Mouse (Mus musculus) left cerebral cortex, postnatal 14 days (tissue): Measurements from ENCODE around the gene Card9. TPM values are rescaled to one million over a fixed set of nuclear protein-coding genes. Genes with fewer than 3 reads are reported as not detected.
"Not testable (repeated sequence)": the region's sequence is repeated elsewhere in the genome, so short reads cannot be mapped to it uniquely, and the experiment has no call there.

Experiments used
- DNase-seq, 2 experiments: peaks; one replicate each; pipeline ENCODE4 v3.0.0; 2021 to 2022; ENCODE audit warnings: low spot score in 2 of 2, mixed read lengths in 1 of 2
- intact Hi-C: fragments of 180-260 bp; cut with DNase I; formaldehyde crosslinking; loops from one replicate; pipeline ENCODE4 v1.15.1; 2025
- long read RNA-seq, 2 experiments: library from polyadenylated mRNA; stranded (forward); transcript quantifications; one replicate each; pipeline ENCODE4 v2.0.0; 2021
- total RNA-seq, 2 experiments: library from RNA; stranded (reverse); gene quantifications; 2 replicates each; pipeline ENCODE4 v1.2.3; 2021

Gene Card9
- 1 to 10 TPM; 2.4 to 2.8 TPM for total RNA-seq
- long read RNA-seq, experiment 1, result 0 reads
- long read RNA-seq, experiment 2, partial matches to known transcripts, result 0 of 1 reads
- long read RNA-seq, experiment 2, other reads (novel, unspliced or antisense), result 1 of 1 reads

- intact Hi-C loops, result no loop called here
- DNase-seq, result no peak
Measured at GRCm38 (mm10) chr2:26360772-26361171, at the start of gene Card9. TSS of gene Card9 (minus strand) at chr2:26360918.

GRCm38 (mm10) chr2:26410091-26410490 is 49.4 kb upstream of the Card9 start:
- DNase-seq, result no peak
- intact Hi-C loops, result no loop called here

- intact Hi-C loops, result no loop called here
- DNase-seq, result no peak
Measured at GRCm38 (mm10) chr2:26409362-26409761, 48.6 kb upstream of the Card9 start.

DNA sequence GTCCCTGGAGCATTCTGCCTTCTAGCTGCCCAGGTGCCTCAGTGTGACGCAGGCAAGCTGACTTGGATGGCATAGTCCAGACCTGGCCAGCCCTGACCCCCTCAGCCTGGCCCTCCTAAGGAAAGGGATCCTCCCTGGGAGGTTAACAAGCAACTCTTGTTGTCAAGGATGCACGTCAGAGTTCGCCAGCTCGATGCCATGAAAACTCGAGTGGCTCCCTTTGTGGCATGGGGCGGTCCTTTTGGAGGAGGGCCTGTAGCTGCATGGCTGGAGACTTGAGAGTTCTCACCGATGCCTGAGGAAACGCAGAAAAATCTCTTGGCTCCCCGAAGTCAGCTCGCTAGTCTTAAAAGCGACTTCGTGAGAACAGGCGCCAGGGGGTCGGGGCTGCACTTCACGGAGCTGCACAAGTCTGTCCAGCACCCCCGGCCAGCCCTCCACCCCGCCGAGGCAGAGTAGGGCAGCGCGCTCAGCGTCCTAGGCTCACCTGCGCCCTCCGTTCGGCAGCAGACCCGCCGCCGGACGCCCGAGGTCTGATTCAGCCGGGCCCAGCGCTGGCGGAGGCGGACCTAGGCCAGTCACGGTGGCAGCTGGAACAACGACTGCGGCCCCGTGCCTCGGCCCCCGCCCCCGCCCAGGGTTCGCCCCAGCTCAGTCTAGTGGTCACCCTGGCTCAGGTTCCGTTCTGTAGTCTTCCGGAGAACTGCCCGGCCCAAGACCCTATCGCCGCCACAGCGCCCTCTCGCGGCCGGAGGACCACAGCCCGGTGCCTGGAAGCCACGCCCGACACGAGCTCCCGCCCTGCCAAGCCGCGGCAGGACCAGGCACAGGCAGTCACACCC is 48.0 kb upstream of the Card9 start, which contains the start of gene Inpp5e:
Gene Inpp5e (minus strand): TSS at position 689 of the 842 bp plus-strand sequence.
- DNase-seq, result peak; percentile 94 to 97
- intact Hi-C loops, result no loop called here

DNA sequence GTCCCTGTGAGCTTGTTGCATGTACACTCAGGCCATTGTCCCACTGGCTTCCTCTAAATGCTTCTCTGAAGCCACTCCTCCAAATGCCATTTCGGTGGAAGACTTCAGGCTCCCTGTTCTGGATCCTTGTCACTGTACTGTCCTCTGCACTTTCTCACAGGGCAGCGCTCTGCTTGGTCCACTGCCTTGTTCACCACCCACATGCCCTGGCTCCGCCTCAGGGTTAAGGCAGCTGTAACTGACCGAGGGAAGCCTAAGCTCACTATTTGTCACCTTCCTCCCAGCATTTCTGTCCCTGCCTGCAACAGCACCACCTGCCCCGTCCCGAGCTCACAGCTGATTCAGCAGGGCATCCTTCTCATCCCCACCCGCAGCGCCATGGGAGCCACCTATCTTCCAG is 42.6 kb upstream of the Card9 start:
- no peak for DNase-seq
- intact Hi-C loops, result no loop called here

- DNase-seq, result no peak
- intact Hi-C loops, result no loop called here
Measured at GRCm38 (mm10) chr2:26402265-26402664, 41.5 kb upstream of the Card9 start.

GRCm38 (mm10) chr2:26401023-26401422 is 40.3 kb upstream of the Card9 start:
- intact Hi-C loops, result no loop called here
- DNase-seq, result no peak

- intact Hi-C loops, result no loop called here
- DNase-seq, result no peak
Measured at GRCm38 (mm10) chr2:26400296-26400695, 39.6 kb upstream of the Card9 start.

- no peak for DNase-seq
- intact Hi-C loops, result no loop called here
Measured at GRCm38 (mm10) chr2:26399647-26400046, 38.9 kb upstream of the Card9 start.

DNA sequence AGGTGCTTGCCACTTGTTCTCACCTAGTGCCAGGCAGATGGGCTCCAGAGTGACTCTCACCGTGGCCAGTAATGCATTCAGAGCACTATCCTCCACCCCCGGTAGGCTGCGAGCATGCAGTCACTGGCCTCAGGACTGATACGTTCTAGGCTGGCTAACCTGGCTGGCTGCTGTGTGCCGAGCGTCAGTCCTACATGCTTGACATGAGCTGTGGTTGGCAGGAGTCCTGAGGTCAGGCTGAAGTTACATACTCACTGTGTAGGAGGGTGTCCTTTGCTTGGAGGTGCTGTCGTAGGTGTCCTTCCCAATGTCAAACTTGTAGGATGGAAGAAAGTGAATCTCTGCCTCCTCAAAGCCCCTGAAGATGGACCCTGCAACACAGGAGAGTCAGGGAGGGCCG is 38.3 kb upstream of the Card9 start:
- DNase-seq, result no peak
- intact Hi-C loops, result no loop called here

- intact Hi-C loops, result loop anchor here (2.0 kb wide), 1 partner anchor 15 kb away; no protein-coding TSS in a partner anchor
- DNase-seq, result no peak
Measured at GRCm38 (mm10) chr2:26391617-26392016, 30.9 kb upstream of the Card9 start.

DNA sequence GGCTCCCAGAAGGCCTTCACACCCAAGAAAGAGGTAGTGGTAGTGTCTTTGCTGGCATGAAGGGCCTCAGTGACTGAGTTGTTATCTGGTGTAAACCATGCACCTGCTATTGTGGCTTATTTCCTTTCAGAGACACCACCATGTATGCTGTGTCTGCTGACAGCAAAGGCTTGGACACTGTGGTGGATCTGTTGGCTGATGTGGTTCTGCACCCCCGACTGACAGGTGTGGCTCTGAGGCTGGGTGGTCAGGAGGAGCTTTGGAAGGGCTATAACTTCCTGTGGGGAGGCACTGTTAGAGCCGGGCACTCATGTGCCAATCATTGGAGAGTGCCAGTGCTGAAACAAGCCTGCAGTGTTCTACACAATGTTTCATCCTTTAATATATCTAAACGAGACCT is 30.2 kb upstream of the Card9 start:
- intact Hi-C loops, result loop anchor here (2.0 kb wide), 1 partner anchor 16 kb away; no protein-coding TSS in a partner anchor
- no peak for DNase-seq

DNA sequence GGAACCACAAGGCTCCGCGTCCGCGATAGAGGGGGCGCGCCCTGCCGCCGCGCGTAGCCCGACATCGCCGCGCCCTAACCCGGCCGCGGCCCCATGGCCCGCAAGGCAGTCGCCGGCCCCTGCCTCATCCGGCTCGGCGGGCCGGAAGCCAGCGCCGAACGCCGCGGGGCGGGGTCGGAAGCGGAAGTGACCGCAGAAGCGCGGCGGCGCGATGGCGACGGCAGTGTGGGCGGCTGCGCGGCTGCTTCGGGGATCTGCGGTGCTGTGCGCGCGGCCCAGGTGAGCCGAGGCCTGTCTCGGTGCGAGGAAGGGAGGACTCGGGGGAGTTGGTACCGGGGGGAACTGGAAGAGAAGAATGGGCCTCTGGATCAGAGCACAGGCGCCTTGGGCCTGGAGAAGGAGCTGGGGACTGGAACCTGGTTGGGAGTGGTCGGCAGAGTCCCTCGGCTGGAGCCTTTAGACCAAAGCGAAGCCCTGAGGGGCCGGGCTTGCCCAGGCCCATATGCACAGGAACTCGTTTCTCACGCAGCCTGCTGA is 28.5 kb upstream of the Card9 start, which contains the start of the genes Entr1 and Pmpca:
Gene Entr1 (minus strand): TSS at position 163 of the 537 bp plus-strand sequence.
Gene Pmpca (plus strand): TSS at position 186 of the 537 bp plus-strand sequence.
- DNase-seq, result peak; percentile 72 to 87
- intact Hi-C loops, result no loop called here

GRCm38 (mm10) chr2:26388682-26389153 is 28.0 kb upstream of the Card9 start:
- DNase-seq, result no peak
- intact Hi-C loops, result no loop called here

DNA sequence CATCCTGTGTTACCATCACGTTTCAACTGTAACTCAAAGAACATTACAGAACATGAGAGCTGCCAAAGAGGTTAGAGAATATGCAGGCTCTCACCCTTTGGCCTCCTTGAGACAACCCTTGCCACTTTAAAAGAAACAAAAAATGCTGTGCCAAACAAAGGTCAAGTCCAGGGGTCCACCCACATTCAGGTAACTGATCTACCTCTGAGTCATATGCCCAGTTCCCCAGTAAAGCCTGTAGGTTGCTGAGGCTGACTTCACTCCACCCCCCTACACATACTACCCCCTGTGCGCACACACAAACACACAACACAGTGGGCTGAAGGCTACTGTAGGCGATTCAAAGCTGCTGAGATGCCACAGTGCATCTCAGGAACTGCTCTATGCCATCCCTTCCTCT is 27.0 kb upstream of the Card9 start:
- intact Hi-C loops, result no loop called here
- DNase-seq, result no peak

GRCm38 (mm10) chr2:26380871-26381270 is 20.2 kb upstream of the Card9 start:
- intact Hi-C loops, DNase-seq: not testable (repeated sequence)

GRCm38 (mm10) chr2:26380131-26380771 is 19.5 kb upstream of the Card9 start, which contains the start of gene Snapc4:
TSS of gene Snapc4 (minus strand) at chr2:26380653.
- intact Hi-C loops, result no loop called here
- peak; percentile 83 to 85 for DNase-seq

DNA sequence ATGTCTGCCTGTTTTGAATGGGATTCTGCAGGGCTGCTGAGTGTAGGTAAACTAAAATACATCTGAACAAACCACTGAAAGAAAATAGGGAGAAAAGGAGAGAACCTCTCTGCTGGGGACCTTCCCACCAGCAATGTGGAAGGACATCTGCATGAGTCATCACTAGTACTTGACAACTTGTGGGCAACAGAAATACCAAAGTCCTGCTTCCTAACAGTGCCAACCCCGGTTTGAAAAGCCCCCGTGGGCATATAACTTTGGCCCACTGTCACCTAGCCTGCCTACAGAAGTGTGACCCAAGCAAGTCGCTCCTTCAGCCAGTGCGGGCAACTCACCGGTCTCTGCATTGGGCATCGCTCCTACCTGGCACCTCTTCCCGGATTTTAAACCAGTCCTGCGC is 11.7 kb upstream of the Card9 start:
- no peak for DNase-seq
- intact Hi-C loops, result no loop called here

GRCm38 (mm10) chr2:26368572-26368971 is 7.9 kb upstream of the Card9 start:
- no peak for DNase-seq
- intact Hi-C loops, result no loop called here

DNA sequence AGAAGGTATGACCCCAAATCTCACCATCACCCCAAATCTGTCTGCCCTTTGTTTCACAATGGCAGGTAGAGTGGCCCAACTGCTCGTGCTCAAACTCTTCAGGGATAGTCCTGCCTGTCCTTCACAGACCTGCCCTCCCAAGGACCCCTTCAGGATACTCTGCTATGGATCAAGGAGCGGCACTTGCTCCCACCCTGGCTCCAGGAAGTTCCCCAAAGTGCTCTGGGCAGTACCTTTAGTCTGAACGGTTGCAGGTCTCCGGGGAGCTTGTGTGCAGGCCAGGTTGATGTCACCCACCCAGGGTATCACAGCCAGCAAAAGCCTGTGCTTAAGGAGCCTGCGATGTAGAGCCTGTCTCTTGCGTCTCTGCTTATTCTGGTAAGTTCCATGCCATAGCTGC is 7.2 kb upstream of the Card9 start:
- intact Hi-C loops, result no loop called here
- no peak for DNase-seq
